Mouse (Mus musculus): Measurements from ENCODE around the gene Cry2.

DNA sequence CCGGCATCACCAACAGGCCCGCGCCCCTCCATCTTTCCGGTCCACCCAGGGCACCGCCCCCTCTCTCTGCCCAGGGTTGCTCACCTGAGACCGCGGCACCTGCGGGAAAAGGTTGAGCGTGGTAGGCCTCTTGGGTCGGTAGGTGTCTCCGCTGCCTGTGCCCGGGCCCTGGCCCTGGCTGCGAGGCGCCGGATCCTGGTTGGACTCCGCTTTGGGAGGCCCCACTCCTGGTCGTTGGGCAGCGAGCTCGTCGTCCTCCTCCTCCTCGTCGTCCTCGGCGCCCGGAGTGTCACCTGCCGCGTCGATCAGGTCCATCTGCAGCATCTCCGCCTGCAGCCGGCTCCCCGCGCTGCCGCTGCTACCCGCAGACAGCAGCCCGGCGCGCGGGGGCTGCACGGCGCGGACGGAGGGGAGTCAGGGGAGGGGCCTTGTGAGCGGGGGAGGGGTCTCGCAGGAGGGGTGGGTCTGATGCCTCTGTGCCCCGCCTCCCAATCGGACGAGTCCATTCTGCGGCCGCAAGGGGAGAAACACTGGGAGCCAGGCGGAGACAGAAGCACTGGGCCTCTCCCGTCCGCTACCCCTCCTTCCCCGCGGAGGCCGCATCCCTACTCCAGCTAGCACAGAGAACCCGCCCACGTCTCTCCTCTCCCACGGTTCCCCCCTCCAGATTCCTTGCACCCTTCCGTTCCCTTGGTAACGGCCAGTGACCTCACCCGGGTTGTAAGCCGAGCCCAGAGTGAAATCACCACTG, 44.8 kb downstream of the Cry2 start:
- TF ChIP-seq CTCF (IDR thresholded peaks at IDR 0.05), result no peak
- no peak for TF ChIP-seq POLR2A (IDR thresholded peaks at IDR 0.05; ENCODE audit: insufficient read depth, low read depth, low read length)
